Mouse (Mus musculus) small intestine, adult 2 months (tissue): Measurements from ENCODE around the gene Sumf1.

Experiments
- CTCF ChIP-seq: fragments of 200-500 bp; IDR thresholded peaks from 2 replicates; pipeline ENCODE4 v1.5.1; 2012; ENCODE audit warnings: low read depth, mild to moderate bottlenecking, control low read depth, inconsistent platforms, low read length, moderate library complexity, mixed read lengths; ENCODE audit not compliant: insufficient replicate concordance, insufficient read length; ENCODE audit errors: extremely low read depth
- POLR2A ChIP-seq: fragments of 200-500 bp; IDR thresholded peaks from 2 replicates; pipeline ENCODE4 v1.6.1; 2012; ENCODE audit warnings: low read depth, mild to moderate bottlenecking, control low read depth, inconsistent platforms, low read length, moderate library complexity

- TF ChIP-seq POLR2A (no peak), CTCF (no peak)
Measured at GRCm38 (mm10) chr6:108073931-108074330, 111.5 kb downstream of the Sumf1 start.
